Mouse (Mus musculus): ENCODE data around the gene Fbxw26. TPM values are rescaled to one million over a fixed set of nuclear protein-coding genes. Genes with fewer than 3 reads are reported as not detected.
"Not testable (repeated sequence)": the region's sequence is repeated elsewhere in the genome, so short reads cannot be mapped to it uniquely, and the experiment has no call there.

Gene Fbxw26
- polyA plus RNA-seq (2015; fragmentation: Nextera tagmentation; extraction: Ambion mirVana), result not detected in 2 replicates

GRCm38 (mm10) chr9:109745989-109746388, at the start of gene Fbxw26:
Gene Fbxw26 (minus strand): TSS chr9:109746089.
- H3K9me3 ChIP-seq (replicated peaks); H3K36me3 ChIP-seq; H3K27ac ChIP-seq (replicated peaks); H3K9ac ChIP-seq (replicated peaks); H3K4me2 ChIP-seq; H3K4me3 ChIP-seq (replicated peaks); H3K4me1 ChIP-seq; ATAC-seq (ENCODE audit: low FRiP score); H3K27me3 ChIP-seq (replicated peaks): not testable (repeated sequence)
- WGBS, result 87% methylated on average over 3 of the region's 3 CpGs

GRCm38 (mm10) chr9:109795221-109795620, 49.3 kb upstream of the Fbxw26 start:
- H3K4me2 ChIP-seq, result no peak overlapping the region
- no peaks in the 10 kb centered on the region for H3K27me3 ChIP-seq (replicated peaks)
- H3K27ac ChIP-seq (replicated peaks), result no peak overlapping the region
- H3K9me3 ChIP-seq (replicated peaks), result no peaks in the 10 kb centered on the region
- H3K4me1 ChIP-seq, result no peaks in the 10 kb centered on the region
- WGBS, result 76% methylated on average over 2 of the region's 2 CpGs
- no peaks in the 10 kb centered on the region for H3K36me3 ChIP-seq
- no peak overlapping the region for H3K4me3 ChIP-seq (replicated peaks)
- H3K9ac ChIP-seq (replicated peaks), result no peak overlapping the region
- ATAC-seq (ENCODE audit: low FRiP score), result no peak

- H3K36me3 ChIP-seq; H3K4me2 ChIP-seq; H3K27ac ChIP-seq (replicated peaks); H3K4me3 ChIP-seq (replicated peaks); H3K9ac ChIP-seq (replicated peaks); H3K9me3 ChIP-seq (replicated peaks); ATAC-seq (ENCODE audit: low FRiP score); H3K27me3 ChIP-seq (replicated peaks); H3K4me1 ChIP-seq: not testable (repeated sequence)
- 88% methylated on average over 4 of the region's 4 CpGs for WGBS
Measured at GRCm38 (mm10) chr9:109790570-109790969, 44.7 kb upstream of the Fbxw26 start, which contains the start of gene Fbxw27. Gene Fbxw27 (minus strand): TSS chr9:109790670.

GRCm38 (mm10) chr9:109766841-109767240, 21.0 kb upstream of the Fbxw26 start:
- not testable (repeated sequence) for H3K27me3 ChIP-seq (replicated peaks); H3K4me2 ChIP-seq; H3K9me3 ChIP-seq (replicated peaks); ATAC-seq (ENCODE audit: low FRiP score); H3K27ac ChIP-seq (replicated peaks); H3K36me3 ChIP-seq; H3K4me1 ChIP-seq; H3K4me3 ChIP-seq (replicated peaks); H3K9ac ChIP-seq (replicated peaks)
- 73% methylated on average over 1 of the region's 1 CpGs for WGBS

- H3K4me1 ChIP-seq, result not testable (repeated sequence)
- 84% methylated on average over 4 of the region's 4 CpGs for WGBS
Measured at GRCm38 (mm10) chr9:109702600-109702999, 43.3 kb downstream of the Fbxw26 start, which contains the start of gene Fbxw18. Gene Fbxw18 (minus strand): TSS chr9:109702700.

GRCm38 (mm10) chr9:109685299-109685698, 60.6 kb downstream of the Fbxw26 start:
- Histone ChIP-seq H3K4me2 (no peak overlapping the region), H3K36me3 (no peaks in the 10 kb centered on the region), H3K27me3 (replicated peaks) (no peaks in the 10 kb centered on the region), H3K27ac (replicated peaks) (no peak overlapping the region), H3K9me3 (replicated peaks) (no peaks in the 10 kb centered on the region), H3K9ac (replicated peaks) (no peak overlapping the region), H3K4me3 (replicated peaks) (no peak overlapping the region), H3K4me1 (no peaks in the 10 kb centered on the region)
- ATAC-seq (ENCODE audit: low FRiP score), result no peak
- 10% methylated on average over 1 of the region's 1 CpGs for WGBS

More at GRCm38 (mm10) chr9:109702600-109702999, 43.3 kb downstream of the Fbxw26 start, which contains the start of gene Fbxw18:
- not testable (repeated sequence) for H3K36me3 ChIP-seq; H3K27ac ChIP-seq (replicated peaks); ATAC-seq (ENCODE audit: low FRiP score); H3K9me3 ChIP-seq (replicated peaks); H3K9ac ChIP-seq (replicated peaks); H3K27me3 ChIP-seq (replicated peaks); H3K4me2 ChIP-seq; H3K4me3 ChIP-seq (replicated peaks)

Other genes with a start within 250 kb of the Fbxw26 start
- not detected in 2 replicates for gene Fbxw15, start 177.8 kb downstream of the Fbxw26 start, polyA plus RNA-seq (2015; fragmentation: Nextera tagmentation; extraction: Ambion mirVana)
- not detected in 2 replicates for gene Fbxw24, start 120.0 kb downstream of the Fbxw26 start, polyA plus RNA-seq (2015; fragmentation: Nextera tagmentation; extraction: Ambion mirVana)
- not detected in 2 replicates for gene Fbxw25, start 81.4 kb downstream of the Fbxw26 start, polyA plus RNA-seq (2015; fragmentation: Nextera tagmentation; extraction: Ambion mirVana)
- gene Fbxw18, start 43.4 kb downstream of the Fbxw26 start, polyA plus RNA-seq (2015; fragmentation: Nextera tagmentation; extraction: Ambion mirVana), result not detected in 2 replicates
- gene Fbxw27, start 44.6 kb upstream of the Fbxw26 start, polyA plus RNA-seq (2015; fragmentation: Nextera tagmentation; extraction: Ambion mirVana), result not detected in 2 replicates
- 0.20 TPM in 1 of 2 replicates, not detected in the other for gene Spink8, start 66.2 kb upstream of the Fbxw26 start, polyA plus RNA-seq (2015; fragmentation: Nextera tagmentation; extraction: Ambion mirVana)
- gene Nme6, start 86.7 kb upstream of the Fbxw26 start, polyA plus RNA-seq (2015; fragmentation: Nextera tagmentation; extraction: Ambion mirVana), result 68.3 and 73.2 TPM in 2 replicates
- 1.3 TPM in 2 replicates for gene Camp, start 103.5 kb upstream of the Fbxw26 start, polyA plus RNA-seq (2015; fragmentation: Nextera tagmentation; extraction: Ambion mirVana)
- gene Cdc25a, start 129.5 kb upstream of the Fbxw26 start, polyA plus RNA-seq (2015; fragmentation: Nextera tagmentation; extraction: Ambion mirVana), result 10.4 and 15.2 TPM in 2 replicates
- gene Map4, start 185.4 kb upstream of the Fbxw26 start, polyA plus RNA-seq (2015; fragmentation: Nextera tagmentation; extraction: Ambion mirVana), result 169 and 180 TPM in 2 replicates